Mouse (Mus musculus) lung, embryonic 14.5 days (tissue): Measurements from ENCODE around the gene Osbp2. TPM values are rescaled to one million over a fixed set of nuclear protein-coding genes. Genes with fewer than 3 reads are reported as not detected.

Experiments
- ATAC-seq: fragments of 200-750 bp; cut with Nextera tagmentation; 2 replicates; pipeline ENCODE4 v1.8.0; 2017; ENCODE audit warnings: mild to moderate bottlenecking, moderate TSS enrichment, moderate library complexity; ENCODE audit not compliant: insufficient read depth
- DNase-seq: peaks from one replicate; pipeline ENCODE4 v3.0.0-alpha.2; 2015
- H3K27ac ChIP-seq: fragments of 300-500 bp; sonication (generic); 2 replicates; pipeline ENCODE4 v1.5.1; 2014; ENCODE audit warnings: low read depth, mild to moderate bottlenecking, moderate library complexity
- H3K27me3 ChIP-seq: fragments of 300-500 bp; sonication (generic); 2 replicates; pipeline ENCODE4 v1.6.1; 2014; ENCODE audit warnings: low read length, control low read depth; ENCODE audit not compliant: insufficient read depth
- H3K36me3 ChIP-seq: fragments of 300-500 bp; sonication (generic); 2 replicates; pipeline ENCODE4 v1.6.1; 2014; ENCODE audit warnings: control low read depth; ENCODE audit not compliant: insufficient read depth
- H3K4me1 ChIP-seq: fragments of 300-500 bp; sonication (generic); 2 replicates; pipeline ENCODE4 v1.6.1; 2014; ENCODE audit warnings: antibody characterized with exemption, control low read depth; ENCODE audit not compliant: insufficient read depth
- H3K4me2 ChIP-seq: fragments of 300-500 bp; sonication (generic); 2 replicates; pipeline ENCODE4 v1.6.1; 2014; ENCODE audit warnings: mild to moderate bottlenecking
- H3K4me3 ChIP-seq: fragments of 300-500 bp; sonication (generic); 2 replicates; pipeline ENCODE4 v1.5.1; 2014; ENCODE audit warnings: low read depth, low read length
- H3K9ac ChIP-seq: fragments of 300-500 bp; sonication (generic); 2 replicates; pipeline ENCODE4 v1.6.1; 2014
- H3K9me3 ChIP-seq: fragments of 300-500 bp; sonication (generic); 2 replicates; pipeline ENCODE4 v1.6.1; 2016; ENCODE audit warnings: low read depth, low read length, control low read depth
- CTCF ChIP-seq: IDR thresholded peaks from 2 replicates; pipeline ENCODE4 v1.5.1; 2016; ENCODE audit warnings: antibody characterized with exemption, low read depth
- WGBS: fragments of 180-500 bp; shearing (Covaris S2); extraction: QIAGEN DNeasy Blood & Tissue Kit; methylation state at CpG from one replicate; pipeline ENCODE4 v1.1.7; 2014; 5-methylcytosine and 5-hydroxymethylcytosine counted together
- polyA plus RNA-seq: library from polyadenylated mRNA; unstranded; fragments of >200 nt; fragmentation: Nextera tagmentation; extraction: Ambion mirVana; gene quantifications from 2 replicates; pipeline ENCODE4 v1.2.1, GENCODE M21; 2014

Gene Osbp2
- polyA plus RNA-seq, 1 experiment from 2014 or later = 0.46 TPM

DNA sequence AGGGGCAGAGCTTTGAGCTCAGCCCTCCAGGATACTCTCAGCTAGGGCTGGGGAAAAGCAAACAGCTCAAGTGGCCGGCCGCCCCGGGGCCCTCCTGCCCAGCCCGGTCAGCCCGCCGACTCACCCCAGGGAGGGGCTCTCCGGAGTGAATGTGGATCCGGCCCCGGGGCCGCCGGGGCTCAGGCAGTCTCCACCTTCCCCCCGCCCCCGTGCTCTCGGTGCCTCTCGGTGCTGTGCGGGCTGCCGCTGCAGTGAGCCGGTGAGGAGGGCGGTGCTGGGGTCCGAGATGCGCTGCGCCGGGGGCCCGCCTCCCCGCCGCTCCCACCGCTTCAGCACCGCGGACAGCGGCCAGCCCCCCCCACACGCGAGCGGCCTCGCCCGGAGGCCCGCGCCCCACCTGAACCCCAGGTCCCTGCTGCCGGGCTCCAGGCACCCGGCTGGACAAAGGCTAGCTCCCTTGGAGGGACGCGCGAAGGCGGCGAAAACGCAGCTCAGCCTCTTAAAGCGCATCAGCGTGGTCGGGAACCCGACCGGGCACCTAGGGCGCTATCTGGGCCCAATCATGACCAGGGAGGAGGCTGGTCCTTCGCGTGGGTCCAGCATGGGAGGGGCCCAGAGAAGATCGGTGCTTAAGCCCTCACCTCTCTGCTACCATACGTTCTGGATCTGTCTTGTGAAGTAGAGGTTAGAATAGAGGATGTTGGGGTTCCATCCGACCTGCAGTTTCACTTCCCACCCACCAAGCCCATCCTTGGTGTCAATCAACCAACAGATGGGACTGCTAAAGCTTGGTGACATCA is 89.0 kb downstream of the Osbp2 start:
- Histone ChIP-seq H3K9ac (no peak overlapping the region), H3K4me1 (no peaks in the 10 kb centered on the region), H3K9me3 (no peaks in the 10 kb centered on the region), H3K4me3 (peak overlapping the region; percentile 28), H3K4me2 (peak overlapping the region; percentile 59), H3K27ac (no peak overlapping the region), H3K36me3 (no peaks in the 10 kb centered on the region), H3K27me3 (peaks cover 30% of the 10 kb centered on the region)
- DNase-seq (peak; percentile 60), ATAC-seq (peak; percentile 31; the same call in 1 of the 2 replicates)
- TF ChIP-seq CTCF = no peak
- 2% methylated on average over 46 of the region's 56 CpGs for WGBS

DNA sequence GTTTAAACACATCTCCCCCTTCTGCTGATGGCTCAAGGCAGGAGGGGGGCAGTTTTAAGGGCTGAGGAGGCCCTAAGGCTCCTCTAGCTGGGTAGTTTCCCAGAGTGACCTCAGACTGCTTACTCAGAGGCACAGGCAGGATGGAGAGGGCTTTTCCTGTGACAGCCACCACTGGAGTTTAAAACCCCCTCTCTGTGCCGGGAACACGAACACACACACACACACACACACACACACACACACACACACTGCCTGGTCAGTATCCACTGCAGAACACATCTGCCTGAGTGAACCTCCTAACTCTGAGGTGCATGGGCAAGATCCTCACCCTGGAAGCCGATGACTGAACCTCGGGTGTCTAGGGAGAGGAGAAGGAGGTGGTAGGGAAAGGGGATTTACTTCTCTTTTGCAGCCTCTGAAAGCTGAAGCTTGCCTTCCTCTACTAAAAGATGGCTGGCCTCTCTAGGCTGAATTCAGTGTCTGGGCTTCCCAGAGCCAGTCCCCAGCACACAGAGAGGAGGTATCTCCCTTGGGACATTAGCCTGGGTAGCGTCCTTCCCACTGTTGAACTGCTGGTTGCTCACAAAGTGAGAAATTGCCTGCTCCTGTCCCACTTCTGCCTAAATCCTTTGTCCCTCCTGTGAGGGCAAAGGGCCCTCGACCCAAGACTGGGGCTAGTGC is 89.8 kb downstream of the Osbp2 start:
- Histone ChIP-seq H3K4me2 (peak overlapping the region; percentile 59), H3K4me1 (no peaks in the 10 kb centered on the region), H3K4me3 (peak overlapping the region; percentile 28; the same call in 1 of the 2 replicates), H3K27me3 (peaks cover 30% of the 10 kb centered on the region), H3K9ac (no peak overlapping the region), H3K36me3 (no peaks in the 10 kb centered on the region), H3K9me3 (no peaks in the 10 kb centered on the region), H3K27ac (no peak overlapping the region)
- DNase-seq = no peak
- no peak for TF ChIP-seq CTCF
- WGBS = 30% methylated on average over 6 of the region's 6 CpGs
- ATAC-seq = no peak

GRCm38 (mm10) chr11:3773136-3773535 is 90.6 kb downstream of the Osbp2 start:
- Histone ChIP-seq H3K4me2 (no peak overlapping the region), H3K9ac (no peak overlapping the region), H3K36me3 (no peaks in the 10 kb centered on the region), H3K9me3 (no peaks in the 10 kb centered on the region), H3K4me1 (no peaks in the 10 kb centered on the region), H3K4me3 (no peak overlapping the region), H3K27me3 (peaks cover 30% of the 10 kb centered on the region), H3K27ac (no peak overlapping the region)
- DNase-seq = no peak
- no peak for ATAC-seq
- 64% methylated on average over 8 of the region's 8 CpGs for WGBS
- TF ChIP-seq CTCF = no peak

DNA sequence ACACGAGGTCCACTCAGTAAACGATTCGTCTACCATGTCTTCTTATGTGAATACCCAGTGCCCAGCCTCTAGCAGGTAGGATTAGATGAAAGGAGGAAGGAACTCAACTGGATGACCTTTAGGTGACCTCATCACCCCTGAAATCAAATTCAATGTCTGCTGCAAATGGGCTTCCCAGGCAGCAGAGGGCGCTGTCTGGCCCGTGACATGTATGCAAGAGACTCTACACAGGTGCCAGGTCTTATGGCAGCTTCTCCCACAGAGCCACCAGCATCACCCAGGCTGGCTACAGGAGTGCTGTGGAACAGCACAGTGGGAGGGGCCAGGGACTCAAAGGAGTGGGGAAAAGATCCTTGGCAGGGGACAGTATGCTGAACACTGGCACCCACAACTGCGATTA is 92.4 kb downstream of the Osbp2 start:
- 48% methylated on average over 6 of the region's 6 CpGs for WGBS
- DNase-seq = no peak
- Histone ChIP-seq H3K4me2 (no peak overlapping the region), H3K9ac (no peak overlapping the region), H3K4me1 (no peaks in the 10 kb centered on the region), H3K36me3 (no peaks in the 10 kb centered on the region), H3K27me3 (peaks cover 30% of the 10 kb centered on the region), H3K27ac (no peak overlapping the region), H3K9me3 (no peaks in the 10 kb centered on the region), H3K4me3 (no peak overlapping the region)
- no peak for ATAC-seq
- TF ChIP-seq CTCF = peak; percentile 44

DNA sequence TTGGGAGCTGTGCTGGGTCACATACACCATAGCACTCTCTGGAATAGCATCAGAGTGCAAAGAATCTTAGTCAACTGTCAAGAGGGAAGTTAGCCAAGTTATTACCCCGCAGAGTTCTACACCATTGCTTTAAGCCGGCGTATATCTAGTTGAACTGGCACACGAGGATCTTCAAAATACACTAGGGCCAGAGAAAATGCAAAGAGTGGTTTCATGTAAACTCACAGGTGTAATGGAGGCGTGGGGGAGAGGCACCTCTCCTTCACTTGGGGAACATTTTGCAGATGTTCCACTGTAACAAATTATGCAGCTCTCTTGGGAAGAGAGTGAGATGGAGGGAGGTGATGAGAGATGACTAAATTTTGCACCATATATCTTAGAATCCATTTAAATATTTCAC is 95.9 kb downstream of the Osbp2 start:
- DNase-seq (no peak), ATAC-seq (no peak)
- no peak overlapping the region for H3K27ac ChIP-seq
- WGBS = 77% methylated on average over 5 of the region's 5 CpGs
- TF ChIP-seq CTCF = no peak
- H3K4me1 ChIP-seq = no peaks in the 10 kb centered on the region
- H3K27me3 ChIP-seq = peaks cover 10% of the 10 kb centered on the region; the same call in 1 of the 2 replicates
- no peaks in the 10 kb centered on the region for H3K36me3 ChIP-seq
- no peak overlapping the region for H3K9ac ChIP-seq
- H3K4me2 ChIP-seq = no peak overlapping the region
- H3K9me3 ChIP-seq = no peaks in the 10 kb centered on the region
- no peak overlapping the region for H3K4me3 ChIP-seq

DNA sequence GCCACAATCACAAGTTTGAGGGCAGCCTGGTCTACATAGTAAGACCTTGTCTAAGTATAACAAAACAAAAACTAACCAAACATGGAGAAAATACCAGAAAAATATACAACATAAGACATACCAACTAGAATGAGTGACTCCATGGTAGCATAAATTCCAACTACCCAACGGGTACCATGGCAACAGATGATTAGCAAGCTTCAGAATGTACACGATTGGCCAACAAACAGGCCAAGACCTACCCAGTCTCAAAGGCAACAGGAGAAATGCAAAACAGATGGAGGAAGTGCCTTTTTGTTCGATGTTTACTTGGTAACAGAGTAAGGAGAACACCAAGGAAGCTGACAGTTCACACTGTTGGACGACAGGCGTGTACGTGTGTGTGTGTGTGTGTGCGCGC is 96.7 kb downstream of the Osbp2 start:
- ATAC-seq = no peak
- H3K27ac ChIP-seq = no peak overlapping the region
- no peak overlapping the region for H3K4me3 ChIP-seq
- no peaks in the 10 kb centered on the region for H3K36me3 ChIP-seq
- DNase-seq = no peak
- H3K27me3 ChIP-seq = peaks cover 18% of the 10 kb centered on the region
- no peak overlapping the region for H3K4me2 ChIP-seq
- WGBS = 76% methylated on average over 8 of the region's 8 CpGs
- no peak for TF ChIP-seq CTCF
- H3K9ac ChIP-seq = no peak overlapping the region
- no peaks in the 10 kb centered on the region for H3K9me3 ChIP-seq
- H3K4me1 ChIP-seq = no peaks in the 10 kb centered on the region

GRCm38 (mm10) chr11:3764352-3764751 is 99.4 kb downstream of the Osbp2 start:
- Histone ChIP-seq H3K27ac (no peak overlapping the region), H3K9ac (no peak overlapping the region), H3K4me1 (peaks cover 2% of the 10 kb centered on the region; the same call in 1 of the 2 replicates), H3K36me3 (no peaks in the 10 kb centered on the region), H3K4me2 (no peak overlapping the region), H3K9me3 (no peaks in the 10 kb centered on the region), H3K4me3 (no peak overlapping the region), H3K27me3 (peaks cover 44% of the 10 kb centered on the region)
- ATAC-seq = no peak
- TF ChIP-seq CTCF = no peak
- 67% methylated on average over 4 of the region's 4 CpGs for WGBS
- no peak for DNase-seq
